Mouse (Mus musculus) T-cell, adult 66 days (primary cell): ENCODE results near the gene Bmpr2. TPM values are rescaled to one million over a fixed set of nuclear protein-coding genes. Genes with fewer than 3 reads are reported as not detected.

Experiments used
- total RNA-seq, 2 experiments: library from RNA; stranded (reverse); gene quantifications; 3 replicates in 1 of 2; 4 replicates in 1 of 2; pipeline ENCODE4 v1.2.4; 2023

Gene Bmpr2
- 1 to 10 TPM; 2.9 to 4.0 TPM for total RNA-seq

DNA sequence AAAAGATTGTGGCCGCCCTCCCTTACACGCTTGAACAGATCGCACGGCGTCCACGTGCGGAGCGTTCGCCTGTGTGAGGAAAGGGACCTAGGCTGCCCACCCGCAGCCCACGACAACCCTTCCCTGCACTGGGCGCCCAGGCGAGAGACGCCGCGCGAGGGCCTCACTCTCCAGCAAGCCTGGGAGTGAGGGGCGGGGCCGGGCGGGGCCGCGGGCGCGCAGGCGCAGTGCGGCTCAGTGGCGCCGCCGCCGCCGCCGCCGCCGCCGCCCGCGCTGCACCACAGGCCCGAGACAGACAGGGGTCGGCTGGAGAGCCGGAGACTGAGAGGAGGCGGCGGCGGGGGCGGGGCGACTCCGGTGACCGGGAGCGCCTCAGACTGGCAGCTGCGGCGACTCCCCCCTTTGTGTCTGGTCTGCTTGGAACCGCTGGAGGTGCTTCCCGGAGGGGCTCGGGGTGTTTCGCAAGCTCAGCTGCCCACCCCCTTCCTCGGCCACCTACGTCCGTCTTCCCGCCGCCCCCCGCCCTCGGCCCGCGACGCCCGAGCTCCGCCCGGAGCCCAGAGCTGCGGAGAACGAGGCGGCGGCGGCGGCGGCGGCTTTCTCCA, at the start of gene Bmpr2:
Bmpr2 (plus strand) TSS at position 237 of the 605 bp plus-strand sequence.

DNA sequence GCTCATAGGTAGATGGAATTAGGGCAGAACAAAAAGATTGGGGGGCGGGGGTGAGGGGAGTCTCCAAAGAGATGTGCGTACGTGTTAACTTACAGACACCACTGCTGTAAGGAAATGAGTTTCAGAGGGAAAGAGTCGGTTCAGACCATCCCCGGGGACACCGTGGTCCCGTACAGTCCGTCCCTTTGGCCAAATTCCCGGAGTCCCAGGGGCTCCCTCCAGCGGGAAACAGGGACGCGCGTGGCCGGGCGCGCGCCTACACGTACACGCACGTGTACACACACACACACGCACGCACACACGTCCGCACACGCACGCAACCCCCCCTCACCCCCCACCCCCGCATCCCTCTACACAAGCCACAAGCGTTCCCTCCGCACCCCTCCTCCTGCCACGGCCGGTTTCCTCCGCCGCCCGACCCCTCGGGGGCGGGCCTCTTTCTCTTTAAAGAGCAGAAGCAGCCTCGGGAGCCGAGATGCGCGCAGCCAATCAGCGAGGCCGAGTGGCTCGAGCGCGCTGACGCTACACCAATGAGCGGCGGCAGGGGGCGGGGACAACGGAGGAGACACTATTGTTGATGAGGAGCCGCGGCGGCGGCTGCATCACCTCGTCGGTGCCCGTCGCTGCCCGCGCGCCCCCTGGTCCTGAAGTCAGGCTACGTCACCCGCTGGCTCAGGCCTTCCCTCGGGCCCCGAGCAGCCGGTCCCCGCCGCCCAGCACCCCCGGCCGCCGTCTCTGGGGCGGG, 149.4 kb downstream of the Bmpr2 start, which contains the start of gene Fam117b:
Fam117b (plus strand) TSS at position 594 of the 745 bp plus-strand sequence.

Other genes starting within 250 kb of the Bmpr2 start
- 10 to 100 TPM in 1 of 2 experiments, 1 to 10 TPM in 1; 5.3 to 10.8 TPM for gene Gm973, start 247.1 kb upstream of the Bmpr2 start, total RNA-seq
- 100 to 1,000 TPM in 1 of 2 experiments, 10 to 100 TPM in 1; 92.1 to 100 TPM for gene Sumo1, start 92.6 kb upstream of the Bmpr2 start, total RNA-seq
- gene Nop58, start 78.4 kb upstream of the Bmpr2 start, total RNA-seq, result 100 to 1,000 TPM; 201 to 210 TPM
- gene Fam117b, start 149.6 kb downstream of the Bmpr2 start, total RNA-seq, result 10 to 100 TPM; 53.6 to 56.4 TPM